Mouse (Mus musculus): Measurements from ENCODE around the gene Kcnj6. TPM values are rescaled to one million over a fixed set of nuclear protein-coding genes. Genes with fewer than 3 reads are reported as not detected.

The Kcnj6 gene
- polyA plus RNA-seq, 1 experiment = not detected

DNA sequence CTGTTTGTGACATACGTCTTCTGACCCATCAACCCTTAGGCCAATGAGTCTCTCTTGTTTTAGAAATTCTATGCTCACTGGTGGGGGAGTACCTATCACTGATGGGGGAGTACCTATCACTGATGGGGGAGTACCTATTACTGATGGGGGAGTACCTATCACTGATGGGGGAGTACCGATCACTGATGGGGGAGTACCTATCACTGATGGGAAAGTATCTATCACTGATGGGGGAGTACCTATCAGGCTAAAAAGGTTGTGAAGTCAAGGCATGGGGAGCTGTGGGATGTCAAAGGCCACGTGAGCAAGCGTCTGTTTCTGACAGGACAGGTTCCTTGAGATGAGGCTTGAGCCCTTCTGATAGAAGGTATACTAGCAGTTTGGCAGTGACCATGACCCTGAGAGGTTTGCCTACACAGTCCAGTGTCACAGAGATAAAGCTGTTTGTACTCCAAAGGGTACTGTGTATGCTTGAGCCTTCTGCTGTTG, 105.3 kb downstream of the Kcnj6 start:
- H3K27me3 ChIP-seq (ENCODE audit: control insufficient read depth, insufficient read depth, low read length) = no peaks in the 10 kb centered on the region
- WGBS = 79% methylated on average over 4 of the region's 4 CpGs
- H3K27ac ChIP-seq (ENCODE audit: insufficient read depth, low read depth, low read length) = no peak overlapping the region
- TF ChIP-seq CTCF (IDR thresholded peaks at IDR 0.05; ENCODE audit: extremely low read depth, insufficient read length, insufficient replicate concordance, low read depth, low read length) = no peak
- TF ChIP-seq POLR2A (IDR thresholded peaks at IDR 0.05; ENCODE audit: low read depth, low read length) = no peak
- no peak overlapping the region for H3K4me3 ChIP-seq (ENCODE audit: low read depth, low read length)
- no peaks in the 10 kb centered on the region for H3K4me1 ChIP-seq (ENCODE audit: control insufficient read depth, insufficient read depth, insufficient read length, low read length)
- H3K36me3 ChIP-seq (ENCODE audit: control insufficient read depth, insufficient read depth, low read length) = no peaks in the 10 kb centered on the region

DNA sequence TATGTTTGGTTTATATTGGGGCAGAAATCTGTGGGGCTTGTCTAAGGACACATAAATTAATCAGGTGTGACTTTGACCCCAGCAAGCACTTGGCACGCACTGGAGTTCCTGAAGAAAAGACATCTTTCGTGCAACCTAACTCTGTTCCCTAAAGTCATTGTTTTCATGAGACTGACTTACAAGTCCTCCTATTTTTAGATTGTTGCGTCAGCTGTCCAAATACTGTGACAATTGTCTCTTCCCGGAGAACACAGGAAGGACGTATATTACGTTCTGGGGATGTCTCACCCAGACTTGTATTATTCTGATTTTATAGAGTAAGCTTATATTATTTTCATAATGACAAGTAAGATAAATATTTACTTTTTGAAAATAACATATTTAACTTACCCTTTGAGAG, 106.9 kb downstream of the Kcnj6 start:
- Histone ChIP-seq H3K27ac (ENCODE audit: insufficient read depth, low read depth, low read length) (no peak overlapping the region), H3K4me1 (ENCODE audit: control insufficient read depth, insufficient read depth, insufficient read length, low read length) (no peaks in the 10 kb centered on the region), H3K4me3 (ENCODE audit: low read depth, low read length) (no peak overlapping the region), H3K27me3 (ENCODE audit: control insufficient read depth, insufficient read depth, low read length) (no peaks in the 10 kb centered on the region), H3K36me3 (ENCODE audit: control insufficient read depth, insufficient read depth, low read length) (no peaks in the 10 kb centered on the region)
- TF ChIP-seq CTCF (IDR thresholded peaks at IDR 0.05; ENCODE audit: extremely low read depth, insufficient read length, insufficient replicate concordance, low read depth, low read length) (no peak), POLR2A (IDR thresholded peaks at IDR 0.05; ENCODE audit: low read depth, low read length) (no peak)
- WGBS = 56% methylated on average over 6 of the region's 6 CpGs

DNA sequence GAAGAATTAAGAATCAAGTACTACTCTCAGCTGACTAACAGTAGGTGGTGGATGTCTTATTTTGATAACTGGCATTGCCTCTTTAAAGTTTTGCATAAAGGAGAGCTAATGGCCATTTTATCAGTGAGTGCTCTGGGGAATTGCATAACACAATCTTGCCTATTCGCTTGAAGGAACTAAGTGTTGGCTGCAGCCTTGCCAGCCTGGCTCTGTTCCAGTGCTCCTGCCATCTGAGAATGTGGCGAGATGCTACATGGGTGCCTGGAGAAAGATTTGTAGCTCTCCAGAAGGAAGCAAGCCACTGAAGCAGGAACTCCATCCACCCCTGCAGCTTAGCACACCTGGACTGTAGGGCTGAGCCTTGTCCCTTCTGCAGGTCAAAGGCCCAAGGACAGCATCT, 107.4 kb downstream of the Kcnj6 start:
- Histone ChIP-seq H3K36me3 (ENCODE audit: control insufficient read depth, insufficient read depth, low read length) (no peaks in the 10 kb centered on the region), H3K4me1 (ENCODE audit: control insufficient read depth, insufficient read depth, insufficient read length, low read length) (no peaks in the 10 kb centered on the region), H3K27ac (ENCODE audit: insufficient read depth, low read depth, low read length) (no peak overlapping the region), H3K4me3 (ENCODE audit: low read depth, low read length) (no peak overlapping the region), H3K27me3 (ENCODE audit: control insufficient read depth, insufficient read depth, low read length) (no peaks in the 10 kb centered on the region)
- 25% methylated on average over 2 of the region's 2 CpGs for WGBS
- TF ChIP-seq POLR2A (IDR thresholded peaks at IDR 0.05; ENCODE audit: low read depth, low read length) (no peak), CTCF (IDR thresholded peaks at IDR 0.05; ENCODE audit: extremely low read depth, insufficient read length, insufficient replicate concordance, low read depth, low read length) (no peak)

DNA sequence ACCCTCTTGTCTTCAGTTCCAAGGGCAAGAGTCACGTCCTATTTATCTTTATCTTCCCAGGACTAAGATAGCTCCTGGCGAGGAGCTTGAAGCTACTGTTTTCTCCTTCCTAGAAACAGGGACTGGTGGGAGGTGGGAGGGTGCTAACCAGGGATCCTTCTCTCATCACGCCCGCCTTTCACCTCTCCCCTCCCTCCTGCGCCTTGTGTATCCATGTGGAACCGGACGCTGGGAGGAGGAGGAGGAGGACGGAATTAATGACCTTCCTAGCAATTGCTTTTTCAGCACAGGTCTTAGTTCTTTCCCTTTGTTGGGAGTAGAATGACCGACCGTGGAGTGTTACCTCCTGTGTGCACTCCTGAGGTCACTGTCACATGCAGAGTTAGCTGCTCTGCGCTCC, 108.9 kb downstream of the Kcnj6 start:
- 71% methylated on average over 11 of the region's 11 CpGs for WGBS
- no peaks in the 10 kb centered on the region for H3K27me3 ChIP-seq (ENCODE audit: control insufficient read depth, insufficient read depth, low read length)
- no peaks in the 10 kb centered on the region for H3K4me1 ChIP-seq (ENCODE audit: control insufficient read depth, insufficient read depth, insufficient read length, low read length)
- H3K4me3 ChIP-seq (ENCODE audit: low read depth, low read length) = no peak overlapping the region
- H3K36me3 ChIP-seq (ENCODE audit: control insufficient read depth, insufficient read depth, low read length) = no peaks in the 10 kb centered on the region
- TF ChIP-seq CTCF (IDR thresholded peaks at IDR 0.05; ENCODE audit: extremely low read depth, insufficient read length, insufficient replicate concordance, low read depth, low read length) (no peak), POLR2A (IDR thresholded peaks at IDR 0.05; ENCODE audit: low read depth, low read length) (no peak)
- H3K27ac ChIP-seq (ENCODE audit: insufficient read depth, low read depth, low read length) = no peak overlapping the region

DNA sequence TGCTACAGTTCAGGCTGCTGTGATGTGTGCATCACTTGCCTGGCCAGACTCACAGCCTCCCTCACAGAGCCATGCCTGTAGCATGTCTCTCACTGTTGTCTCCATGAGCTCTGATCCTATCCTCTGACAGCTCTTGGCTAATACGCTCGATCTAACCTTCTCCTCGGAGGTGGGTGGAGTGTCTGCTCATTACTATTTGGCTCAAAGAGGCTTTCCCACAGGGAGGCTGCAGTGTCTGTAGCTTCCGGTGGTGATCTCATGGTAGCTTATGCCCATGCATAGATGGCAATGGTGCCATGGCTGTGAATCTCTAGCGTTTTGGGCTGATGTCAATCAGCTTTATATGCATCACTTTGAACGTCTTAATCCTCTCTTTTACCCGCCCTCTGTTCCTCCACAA, 111.1 kb downstream of the Kcnj6 start:
- H3K27me3 ChIP-seq (ENCODE audit: control insufficient read depth, insufficient read depth, low read length) = no peaks in the 10 kb centered on the region
- H3K36me3 ChIP-seq (ENCODE audit: control insufficient read depth, insufficient read depth, low read length) = no peaks in the 10 kb centered on the region
- no peak overlapping the region for H3K4me3 ChIP-seq (ENCODE audit: low read depth, low read length)
- no peak overlapping the region for H3K27ac ChIP-seq (ENCODE audit: insufficient read depth, low read depth, low read length)
- no peak for TF ChIP-seq CTCF (IDR thresholded peaks at IDR 0.05; ENCODE audit: extremely low read depth, insufficient read length, insufficient replicate concordance, low read depth, low read length)
- no peak for TF ChIP-seq POLR2A (IDR thresholded peaks at IDR 0.05; ENCODE audit: low read depth, low read length)
- H3K4me1 ChIP-seq (ENCODE audit: control insufficient read depth, insufficient read depth, insufficient read length, low read length) = no peaks in the 10 kb centered on the region
- WGBS = 75% methylated on average over 7 of the region's 7 CpGs

DNA sequence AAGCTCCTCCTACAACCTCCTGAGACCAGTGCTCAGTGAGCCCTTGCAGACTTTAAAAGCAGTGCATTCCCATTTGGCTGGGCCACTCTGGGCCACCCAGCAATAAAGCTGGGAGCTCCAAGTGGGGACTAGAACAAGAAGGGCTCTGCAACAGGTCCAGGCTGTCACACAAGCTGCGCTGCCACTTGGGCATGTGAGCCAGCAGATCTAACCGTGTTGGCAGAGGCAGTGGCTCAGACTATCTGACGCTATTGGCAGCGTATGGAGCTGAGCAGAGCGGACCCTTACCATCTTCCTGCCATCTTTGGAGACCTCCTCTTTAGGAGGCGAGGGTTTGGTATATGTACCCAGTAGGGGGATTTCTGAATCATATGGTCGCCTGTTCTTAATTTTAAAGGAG, 112.4 kb downstream of the Kcnj6 start:
- Histone ChIP-seq H3K27ac (ENCODE audit: insufficient read depth, low read depth, low read length) (no peak overlapping the region), H3K4me3 (ENCODE audit: low read depth, low read length) (no peak overlapping the region), H3K27me3 (ENCODE audit: control insufficient read depth, insufficient read depth, low read length) (no peaks in the 10 kb centered on the region), H3K36me3 (ENCODE audit: control insufficient read depth, insufficient read depth, low read length) (no peaks in the 10 kb centered on the region), H3K4me1 (ENCODE audit: control insufficient read depth, insufficient read depth, insufficient read length, low read length) (no peaks in the 10 kb centered on the region)
- TF ChIP-seq POLR2A (IDR thresholded peaks at IDR 0.05; ENCODE audit: low read depth, low read length) (no peak), CTCF (IDR thresholded peaks at IDR 0.05; ENCODE audit: extremely low read depth, insufficient read length, insufficient replicate concordance, low read depth, low read length) (no peak)
- WGBS = 78% methylated on average over 7 of the region's 7 CpGs

DNA sequence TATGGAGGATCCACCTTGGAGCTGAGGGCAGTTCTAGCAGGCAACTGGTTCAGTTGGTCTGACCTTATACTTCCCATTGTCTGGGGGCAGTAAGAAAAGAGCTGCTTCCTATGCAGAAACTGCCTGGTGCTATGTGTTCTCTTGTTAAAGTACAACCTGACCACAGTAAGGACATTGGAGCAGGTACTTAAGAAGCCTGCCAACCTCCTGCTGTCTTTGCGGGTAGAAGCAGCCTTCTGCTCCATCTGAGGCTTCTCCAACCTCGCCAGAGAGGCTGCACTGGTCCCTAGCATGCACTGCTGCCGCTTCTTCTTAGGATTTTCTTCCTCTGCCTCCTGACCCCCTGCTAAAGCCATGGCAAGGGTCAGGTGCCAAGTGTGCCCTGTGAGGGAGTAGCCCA, 113.6 kb downstream of the Kcnj6 start:
- no peak for TF ChIP-seq CTCF (IDR thresholded peaks at IDR 0.05; ENCODE audit: extremely low read depth, insufficient read length, insufficient replicate concordance, low read depth, low read length)
- no peak for TF ChIP-seq POLR2A (IDR thresholded peaks at IDR 0.05; ENCODE audit: low read depth, low read length)
- no peaks in the 10 kb centered on the region for H3K36me3 ChIP-seq (ENCODE audit: control insufficient read depth, insufficient read depth, low read length)
- no peaks in the 10 kb centered on the region for H3K27me3 ChIP-seq (ENCODE audit: control insufficient read depth, insufficient read depth, low read length)
- H3K4me1 ChIP-seq (ENCODE audit: control insufficient read depth, insufficient read depth, insufficient read length, low read length) = no peaks in the 10 kb centered on the region
- H3K4me3 ChIP-seq (ENCODE audit: low read depth, low read length) = no peak overlapping the region
- 57% methylated on average over 3 of the region's 3 CpGs for WGBS
- H3K27ac ChIP-seq (ENCODE audit: insufficient read depth, low read depth, low read length) = no peak overlapping the region

DNA sequence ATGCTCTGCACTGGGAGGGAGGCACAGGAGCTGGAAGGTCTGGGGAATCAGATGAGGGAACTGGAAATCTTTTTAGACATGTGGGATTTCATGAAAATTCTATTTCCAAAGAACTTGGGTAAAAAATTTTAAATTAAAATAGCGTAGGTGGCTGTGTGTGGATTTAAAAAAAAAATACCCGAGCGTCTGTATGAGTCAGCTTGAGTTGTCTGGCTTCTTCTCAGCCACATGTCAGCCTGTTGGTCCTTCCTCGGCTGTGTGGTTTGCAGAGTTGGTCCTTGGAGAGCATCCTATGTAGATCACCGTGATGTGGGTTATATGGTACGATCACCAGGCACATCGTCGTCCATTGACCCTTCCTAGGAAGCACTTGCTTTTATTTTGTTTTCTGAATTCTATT, 114.3 kb downstream of the Kcnj6 start:
- WGBS = 80% methylated on average over 8 of the region's 8 CpGs
- Histone ChIP-seq H3K27me3 (ENCODE audit: control insufficient read depth, insufficient read depth, low read length) (no peaks in the 10 kb centered on the region), H3K36me3 (ENCODE audit: control insufficient read depth, insufficient read depth, low read length) (no peaks in the 10 kb centered on the region), H3K4me1 (ENCODE audit: control insufficient read depth, insufficient read depth, insufficient read length, low read length) (no peaks in the 10 kb centered on the region), H3K27ac (ENCODE audit: insufficient read depth, low read depth, low read length) (no peak overlapping the region), H3K4me3 (ENCODE audit: low read depth, low read length) (no peak overlapping the region)
- TF ChIP-seq POLR2A (IDR thresholded peaks at IDR 0.05; ENCODE audit: low read depth, low read length) (no peak), CTCF (IDR thresholded peaks at IDR 0.05; ENCODE audit: extremely low read depth, insufficient read length, insufficient replicate concordance, low read depth, low read length) (no peak)

Measured in small intestine, adult 2 months (tissue).